Mouse (Mus musculus) lung, postnatal 36 days (tissue): ENCODE measurements around the gene Atp1a4.
"Not testable (repeated sequence)": the region's sequence is repeated elsewhere in the genome, so short reads cannot be mapped to it uniquely, and the experiment has no call there.

Source experiments
- DNase-seq: peaks from one replicate; pipeline ENCODE4 v3.0.0; 2022; ENCODE audit warnings: mixed read lengths

Gene Atp1a4

DNA sequence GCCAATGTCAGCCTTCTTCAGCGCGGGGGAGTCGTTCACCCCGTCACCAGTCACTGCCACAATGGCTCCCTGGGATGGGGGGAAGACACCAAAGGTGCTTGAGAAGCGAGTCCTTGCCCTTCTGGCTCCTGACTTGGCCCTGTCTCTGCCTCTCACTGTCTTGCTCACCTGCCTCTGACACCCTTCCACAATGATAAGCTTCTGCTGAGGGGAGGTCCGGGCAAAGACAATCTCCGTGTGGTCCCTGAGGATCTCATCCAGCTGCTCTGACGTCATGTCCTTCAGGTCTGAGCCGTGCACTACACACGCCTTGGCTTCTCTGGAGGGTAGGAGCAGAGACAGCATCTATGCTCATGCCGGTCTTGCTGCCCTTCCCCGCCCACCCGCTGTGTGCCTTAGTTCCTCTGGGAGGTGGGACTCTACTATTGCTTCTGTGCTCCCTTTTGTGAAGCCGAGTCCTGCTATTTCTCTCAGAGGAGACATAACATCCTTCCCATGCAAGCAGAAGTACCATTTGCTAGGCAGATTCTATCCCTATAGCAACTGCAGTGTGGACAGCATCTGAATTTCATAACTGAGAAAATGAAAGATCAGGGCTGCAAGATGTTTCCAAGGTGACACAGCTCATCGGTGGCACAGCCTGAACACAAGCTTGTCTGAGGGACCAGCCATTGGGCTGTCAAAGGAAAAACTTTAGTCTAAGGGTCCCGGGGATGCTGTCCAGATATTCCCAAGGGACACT is 21.7 kb upstream of the Atp1a4 start:
- DNase-seq: no peak

DNA sequence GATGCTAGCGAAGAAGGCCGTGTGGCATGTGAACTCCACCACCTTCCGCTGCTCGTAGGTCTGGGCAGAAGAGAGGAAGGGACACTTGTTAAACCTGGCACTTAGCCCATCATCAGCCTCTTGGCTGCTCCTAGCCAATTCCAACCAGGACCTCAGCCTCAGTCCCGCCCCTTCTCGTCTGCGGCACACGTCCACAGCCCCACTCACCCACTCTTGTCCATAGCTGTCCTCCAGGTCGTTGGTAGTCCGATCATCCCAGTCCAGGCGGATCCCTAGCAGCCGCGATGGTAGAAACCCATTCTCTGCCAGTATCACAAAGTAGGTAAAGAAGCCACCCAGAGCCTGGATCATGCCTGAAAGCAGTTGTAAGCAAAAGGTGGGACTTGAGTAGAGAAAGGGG is 20.1 kb upstream of the Atp1a4 start:
- DNase-seq: no peak

DNA sequence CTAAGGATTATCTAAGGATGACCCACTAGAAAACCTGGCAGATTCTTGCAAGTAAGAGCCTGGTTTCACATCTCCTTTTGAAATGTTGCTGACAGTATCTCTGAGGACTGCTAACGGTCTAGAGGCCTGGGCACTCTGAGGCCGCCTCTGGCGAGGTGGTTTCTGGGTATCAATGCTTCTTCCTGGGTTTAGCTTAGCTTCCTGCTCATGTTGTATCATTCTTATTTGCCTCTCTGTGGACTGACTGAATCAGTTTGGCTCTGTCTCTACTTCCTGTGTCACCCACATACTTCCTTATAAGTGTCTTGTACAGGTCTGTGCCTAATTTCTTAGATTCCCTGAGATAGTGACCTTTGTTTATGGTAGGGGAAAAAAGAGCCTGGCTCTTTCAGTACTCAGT is 19.0 kb upstream of the Atp1a4 start:
- DNase-seq: peak; percentile 51

DNA sequence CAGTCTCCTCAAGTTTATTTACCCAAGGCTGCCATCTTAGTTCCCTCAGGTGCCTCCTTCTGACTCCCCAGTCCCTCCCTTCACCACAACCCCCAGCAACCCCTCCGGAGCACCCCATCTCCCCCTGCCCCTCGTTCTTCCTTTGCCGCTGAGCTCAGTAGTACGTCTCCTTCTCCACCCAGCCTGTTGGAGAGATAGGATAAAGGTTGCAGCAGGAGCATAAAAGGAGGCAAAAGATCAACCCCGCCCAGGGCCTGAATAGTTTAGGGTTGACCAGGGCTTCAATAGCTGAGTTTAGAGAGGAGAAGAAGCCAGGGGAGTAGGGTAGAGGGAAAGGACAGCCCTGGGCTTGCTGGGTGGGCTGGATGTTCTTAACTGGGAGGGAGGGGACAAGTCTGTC is 16.3 kb upstream of the Atp1a4 start:
- no peak for DNase-seq

DNA sequence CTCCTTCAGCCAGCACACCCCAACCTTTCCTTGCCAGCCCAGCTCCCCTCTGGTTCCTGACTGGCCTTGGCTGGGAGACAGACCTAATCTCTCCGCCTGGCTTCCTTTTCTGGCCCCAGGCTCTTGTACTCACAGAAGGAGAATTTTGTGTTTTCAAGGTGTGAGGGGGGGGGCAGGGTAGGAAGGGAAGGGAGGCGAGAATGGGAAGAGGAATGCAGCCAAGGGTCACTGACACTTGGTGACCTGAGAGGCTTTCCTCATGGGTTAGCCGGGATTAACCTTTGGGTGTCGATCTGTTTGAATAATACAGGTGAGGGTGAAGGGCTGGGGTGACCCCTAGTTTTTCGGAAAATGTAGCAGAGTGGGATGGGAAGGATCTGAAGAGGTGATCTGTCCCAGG is 15.9 kb upstream of the Atp1a4 start:
- no peak for DNase-seq

DNA sequence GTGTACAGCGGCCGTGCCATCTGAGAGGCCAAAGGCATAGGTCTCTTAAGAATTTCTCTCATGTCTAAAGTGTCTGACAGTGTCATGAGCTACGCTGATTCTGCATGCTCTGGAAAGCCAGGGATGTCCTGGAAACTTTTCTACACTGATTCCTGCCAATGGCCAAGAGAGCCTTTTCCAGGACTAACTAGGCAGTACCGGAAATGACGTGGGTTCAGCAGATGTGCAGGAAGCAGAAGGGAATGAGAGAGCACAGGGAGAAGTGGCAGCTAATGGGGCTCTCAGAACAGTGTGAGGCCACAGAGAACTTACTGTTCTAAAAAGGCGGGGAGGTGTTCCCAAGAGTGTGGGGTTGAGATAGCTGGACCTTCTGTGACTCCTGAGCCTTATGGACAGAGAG is 15.2 kb upstream of the Atp1a4 start:
- DNase-seq: peak; percentile 21

DNA sequence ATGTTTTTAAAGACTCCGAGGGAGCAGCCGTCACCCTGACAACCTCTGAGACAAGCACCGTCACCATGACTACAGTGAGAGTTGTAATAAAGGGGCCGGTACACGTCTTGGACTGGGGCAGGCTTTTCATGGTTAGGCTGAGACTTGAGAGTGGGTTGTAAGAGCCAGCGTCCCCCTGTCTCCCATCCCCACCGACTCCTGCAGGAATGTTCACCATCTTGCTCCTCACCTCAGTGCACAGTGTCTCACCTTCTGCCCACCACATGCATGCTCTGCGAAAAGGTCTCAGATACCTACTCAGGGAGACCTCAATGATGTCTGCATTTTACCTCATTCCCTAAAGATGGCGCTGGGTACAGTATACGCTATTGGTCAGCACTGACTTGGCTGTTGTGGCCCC is 13.6 kb upstream of the Atp1a4 start:
- no peak for DNase-seq

DNA sequence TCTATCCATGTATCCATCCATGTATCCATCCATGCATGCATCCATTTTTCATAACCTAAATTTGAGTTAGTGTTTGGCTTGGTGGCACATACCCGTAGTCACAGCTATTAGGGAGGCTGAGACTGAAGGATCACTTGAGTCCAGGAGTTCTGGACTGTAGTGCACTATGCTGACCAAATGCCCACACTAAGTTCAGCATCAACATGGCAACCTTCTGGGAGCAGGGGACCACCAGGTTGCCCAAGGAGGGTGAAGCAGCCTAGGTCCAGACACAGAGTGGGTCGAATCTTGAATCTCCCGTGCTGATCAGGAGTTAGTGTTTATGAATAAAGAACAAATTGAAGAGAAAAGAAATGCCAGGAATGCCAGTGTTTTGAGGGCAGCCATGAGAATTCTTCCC is 13.0 kb upstream of the Atp1a4 start:
- DNase-seq: no peak

DNA sequence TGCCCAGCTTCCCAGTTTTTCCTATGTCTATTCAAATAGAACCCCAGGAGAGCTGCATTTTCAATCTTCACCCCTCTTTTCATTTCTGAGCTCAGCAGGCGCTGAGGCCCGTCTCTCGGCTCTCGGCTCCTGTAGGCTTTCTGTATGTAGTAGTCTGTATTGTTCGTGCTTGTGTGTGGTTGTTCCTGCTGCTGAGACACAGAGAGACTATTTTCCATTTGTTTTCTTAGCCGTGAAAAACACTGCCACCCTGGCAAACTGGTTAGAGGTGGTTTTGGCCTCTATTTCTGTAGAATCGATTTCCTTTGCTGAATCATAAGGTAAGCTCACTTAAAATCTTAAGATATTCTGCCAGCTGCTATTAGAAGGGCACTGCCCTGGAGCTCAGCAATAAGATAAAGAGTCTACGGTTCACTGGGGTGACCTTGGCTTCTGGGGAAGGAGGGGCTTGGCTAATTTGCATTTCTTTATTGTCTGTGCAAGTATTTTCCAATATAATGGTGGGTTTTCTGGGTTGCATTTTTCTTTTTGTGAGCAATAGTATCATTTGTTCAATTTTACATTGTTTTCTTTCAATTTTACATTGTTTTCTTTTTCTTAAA is 3.4 kb upstream of the Atp1a4 start, which contains the start of gene Igsf8:
Gene Igsf8 (plus strand): TSS at position 165 of the 602 bp plus-strand sequence.
- no peak for DNase-seq

DNA sequence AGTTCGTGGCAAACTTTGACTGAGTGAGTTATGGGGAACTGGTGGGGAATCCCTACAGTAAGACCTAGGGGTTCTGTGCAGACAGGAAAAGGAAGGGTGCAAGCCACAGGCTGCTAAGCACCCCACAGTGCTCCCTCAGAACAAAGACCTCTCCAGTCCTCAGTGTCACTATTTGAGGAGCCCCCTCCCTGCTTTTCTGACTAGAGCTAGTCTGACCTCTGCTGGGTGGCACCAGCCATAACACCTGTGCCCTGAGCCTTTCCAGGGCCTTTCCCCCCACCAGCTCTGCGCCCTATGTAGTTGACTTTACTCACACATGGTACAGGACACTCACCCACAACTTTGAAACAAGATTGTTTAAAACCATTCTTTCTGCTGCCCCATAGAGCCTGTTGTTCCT is 10.5 kb downstream of the Atp1a4 start:
- peak; percentile 26 for DNase-seq

DNA sequence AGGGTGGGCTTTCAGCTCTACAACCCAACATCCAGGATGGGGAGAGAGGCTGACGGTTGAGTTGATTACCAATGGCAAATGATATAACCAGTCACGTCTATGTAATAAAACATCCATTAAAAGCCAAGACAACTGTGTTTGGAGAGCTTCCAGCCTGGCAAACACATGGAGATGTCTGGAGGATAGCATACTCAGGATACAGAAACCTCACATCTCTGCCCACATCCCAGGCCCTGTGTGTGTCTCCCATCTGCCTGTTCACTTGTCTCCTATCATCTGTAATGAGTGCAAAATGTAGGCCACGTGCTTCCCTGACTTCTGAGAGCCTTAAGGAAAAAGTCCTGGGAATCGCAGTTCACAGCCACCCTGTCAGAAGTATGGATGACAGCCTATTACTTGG is 11.0 kb downstream of the Atp1a4 start:
- DNase-seq: no peak

DNA sequence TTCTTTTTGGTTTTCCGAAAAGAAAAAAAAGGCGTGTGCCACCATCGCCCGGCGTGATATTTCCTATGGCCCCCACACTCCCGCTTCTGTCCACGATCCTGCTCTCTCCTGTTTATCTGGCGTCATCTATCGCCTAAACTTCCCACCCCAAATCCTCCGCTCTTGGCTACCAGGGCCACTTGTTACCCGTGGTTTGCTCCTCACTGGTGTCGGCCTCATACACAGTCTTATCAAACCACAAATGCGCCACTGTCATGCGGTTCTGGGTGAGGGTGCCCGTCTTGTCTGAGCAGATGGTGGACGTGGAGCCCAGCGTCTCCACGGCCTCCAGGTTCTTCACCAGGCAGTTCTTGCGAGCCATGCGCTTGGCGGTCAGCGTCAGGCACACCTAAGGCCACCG is 13.6 kb downstream of the Atp1a4 start:
- DNase-seq: not testable (repeated sequence)

DNA sequence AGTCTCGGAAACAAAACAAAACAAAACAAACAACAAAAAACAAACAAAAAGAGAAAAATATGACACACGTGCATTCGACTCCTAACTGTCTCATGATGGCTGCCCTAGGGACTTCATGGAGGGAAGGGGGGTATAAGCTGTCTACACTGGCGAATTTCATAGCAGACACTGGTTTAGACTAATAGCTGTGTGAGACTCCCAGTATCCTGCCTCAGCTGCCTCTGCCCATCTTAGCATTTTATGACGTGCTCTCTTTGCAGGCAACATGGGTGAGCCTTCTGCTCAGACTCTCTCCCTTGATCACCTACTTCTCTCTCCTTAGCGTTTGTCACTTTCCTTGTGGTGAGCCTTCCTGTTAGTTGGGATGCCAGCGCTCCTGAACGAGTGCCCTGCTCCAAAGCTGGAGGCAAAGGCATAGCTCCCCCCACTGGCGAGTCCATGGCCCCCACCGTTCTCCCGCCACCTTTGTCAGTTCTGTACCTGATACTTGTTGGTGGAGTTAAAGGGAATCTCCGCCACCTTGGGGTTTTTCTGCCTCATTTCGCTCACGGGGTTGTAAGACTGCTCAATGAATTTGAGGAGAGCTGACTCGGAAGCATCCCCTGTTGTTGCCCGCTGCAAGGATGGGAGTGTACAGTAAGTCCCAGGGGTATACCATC is 14.5 kb downstream of the Atp1a4 start:
- peak; percentile 58 for DNase-seq

DNA sequence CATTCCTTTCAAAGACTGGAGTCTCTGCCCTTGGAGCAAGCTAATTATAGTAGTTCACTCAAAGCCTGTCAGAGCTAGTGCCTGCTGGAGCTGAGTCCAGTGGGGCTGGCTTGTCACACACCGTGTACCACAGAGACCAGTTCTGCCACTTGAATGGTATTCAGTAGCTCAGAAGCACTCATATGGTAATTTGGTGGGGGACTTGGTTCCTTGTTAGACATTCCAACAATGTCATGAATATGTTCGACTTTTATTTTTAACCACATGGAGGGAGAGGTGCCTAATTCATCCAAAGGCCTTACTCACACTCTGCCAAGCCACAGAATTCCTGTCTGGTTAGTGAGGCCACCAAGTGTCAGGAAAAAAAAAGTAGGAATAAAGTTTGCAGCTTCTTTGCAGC is 15.8 kb downstream of the Atp1a4 start:
- DNase-seq: peak; percentile 32

DNA sequence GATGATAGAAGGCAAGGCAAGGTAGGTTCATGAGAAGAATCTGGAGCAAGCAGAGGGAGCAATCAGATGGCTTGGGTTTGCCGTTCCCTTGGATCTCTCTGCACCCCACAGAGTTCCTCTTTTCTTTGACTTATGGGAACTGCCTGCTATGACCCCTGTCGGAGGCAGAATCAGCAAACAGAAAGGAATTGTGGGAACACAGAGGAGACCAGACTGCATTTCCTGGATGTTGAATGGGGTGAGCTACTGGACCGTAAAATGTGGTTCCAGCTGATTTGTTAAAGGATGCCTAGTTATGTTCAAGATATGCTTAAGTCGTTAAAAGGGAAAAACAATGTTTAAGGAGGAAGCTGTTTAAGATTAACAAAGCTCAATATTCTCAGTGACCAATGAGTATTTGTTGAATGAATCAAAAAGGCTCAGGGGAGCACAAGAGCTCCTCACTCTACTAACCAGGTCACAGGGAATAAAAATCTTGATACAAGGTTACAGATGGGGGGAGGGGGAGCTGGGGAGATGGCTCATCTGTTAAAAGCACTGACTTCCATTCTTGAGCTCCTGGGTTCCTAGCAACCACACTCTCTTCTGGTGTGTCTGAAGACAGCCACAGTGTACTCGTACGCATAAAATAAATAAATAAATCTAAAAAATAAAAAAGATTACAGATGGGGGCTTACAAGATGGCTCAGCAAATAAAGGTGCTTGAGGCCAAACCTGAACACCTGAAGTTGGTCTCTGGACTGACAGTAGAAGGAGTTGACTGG is 17.1 kb downstream of the Atp1a4 start:
- peak; percentile 22 for DNase-seq

DNA sequence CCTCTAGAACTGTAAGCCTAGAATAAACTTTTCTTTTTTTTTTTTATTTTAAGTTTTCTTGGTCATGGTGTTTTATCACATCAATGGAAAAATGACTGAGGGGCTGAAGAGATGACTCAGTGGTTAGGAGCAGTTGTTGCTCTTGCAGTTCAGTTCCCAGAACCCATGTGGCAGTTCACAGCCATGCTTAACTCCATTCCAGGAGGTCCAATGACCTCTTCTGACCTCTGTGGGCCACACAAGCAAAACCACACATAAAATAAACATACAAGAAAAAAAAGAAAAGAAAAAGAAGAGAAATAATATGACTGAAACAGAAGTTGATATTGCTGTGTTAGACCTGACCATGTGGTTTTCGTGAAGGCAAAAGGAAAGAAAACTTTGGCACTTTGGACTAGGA is 29.0 kb downstream of the Atp1a4 start:
- no peak for DNase-seq

DNA sequence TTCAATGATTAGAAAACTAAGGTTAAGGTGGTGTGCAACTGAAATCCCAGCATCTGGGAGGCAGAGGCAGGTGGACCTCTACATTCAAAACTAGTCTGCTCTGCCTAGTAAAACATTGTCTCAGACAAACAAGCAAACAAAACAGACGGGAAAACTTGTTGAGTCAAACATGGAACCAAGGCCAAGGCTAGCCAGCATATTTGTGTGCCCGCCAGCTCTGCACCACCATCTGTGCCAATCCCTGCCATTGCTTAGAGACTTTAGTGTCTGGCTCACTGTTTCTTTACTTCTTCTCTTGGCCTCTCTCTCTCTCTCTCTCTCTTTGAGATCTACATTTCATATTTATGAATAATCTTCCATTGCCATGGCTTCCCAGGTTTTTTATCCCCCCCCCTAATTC is 30.0 kb downstream of the Atp1a4 start:
- DNase-seq: no peak

DNA sequence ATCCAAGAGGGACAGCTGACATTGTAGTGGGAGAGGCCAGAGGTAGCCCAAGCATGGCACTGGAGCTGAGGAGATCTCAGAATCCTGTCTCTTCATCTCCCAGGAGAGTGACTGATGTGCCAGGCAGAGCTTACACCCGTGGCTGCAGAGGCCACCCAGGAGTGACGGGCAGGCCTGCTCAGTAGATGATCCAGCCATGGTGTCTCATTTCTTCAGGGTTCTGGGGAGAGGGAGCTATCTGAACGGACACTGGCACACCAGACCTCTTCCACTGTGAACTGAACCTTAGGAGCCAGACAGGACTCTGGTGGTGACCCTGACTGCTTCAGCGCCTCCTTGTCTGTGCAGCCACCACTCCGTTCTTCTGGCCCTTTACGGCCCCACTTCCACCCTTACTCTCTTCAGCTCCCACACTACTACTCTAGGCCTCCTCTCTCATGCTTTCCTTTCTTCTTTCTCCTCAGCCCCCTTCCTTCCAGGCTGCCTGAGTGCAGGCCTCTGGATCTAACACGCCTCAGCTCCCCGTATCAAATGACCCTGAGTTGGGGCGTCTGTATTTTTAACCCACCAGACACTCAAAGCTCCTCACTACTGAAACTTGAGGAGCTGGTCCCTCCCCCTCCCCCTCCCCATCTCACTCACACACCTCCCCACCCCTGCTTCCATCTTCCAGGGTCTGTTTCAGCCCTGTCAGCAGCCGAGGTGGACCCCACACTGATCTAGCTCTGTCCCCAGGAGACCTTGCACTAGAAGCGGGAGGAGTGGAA is 36.7 kb downstream of the Atp1a4 start:
- no peak for DNase-seq

DNA sequence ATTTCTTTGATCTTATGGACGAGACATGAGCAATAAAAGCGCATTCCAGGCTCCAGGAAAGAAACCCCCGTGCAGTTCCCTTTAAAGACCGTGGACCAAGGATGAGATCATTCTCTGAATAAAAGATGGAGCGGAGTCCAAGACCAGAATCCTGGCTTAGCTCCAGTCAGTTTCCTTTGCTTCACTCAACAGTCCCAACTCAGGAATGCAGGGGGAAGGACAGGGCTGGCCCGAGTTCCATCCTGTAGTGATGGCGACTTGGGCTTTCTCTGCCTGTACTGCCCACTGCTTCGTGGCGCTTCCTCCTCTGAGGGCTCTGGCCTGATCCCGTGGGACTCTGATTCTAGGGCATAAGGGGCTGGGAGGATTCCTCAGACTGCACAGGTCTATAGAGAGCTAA is 37.8 kb downstream of the Atp1a4 start:
- peak; percentile 91 for DNase-seq

DNA sequence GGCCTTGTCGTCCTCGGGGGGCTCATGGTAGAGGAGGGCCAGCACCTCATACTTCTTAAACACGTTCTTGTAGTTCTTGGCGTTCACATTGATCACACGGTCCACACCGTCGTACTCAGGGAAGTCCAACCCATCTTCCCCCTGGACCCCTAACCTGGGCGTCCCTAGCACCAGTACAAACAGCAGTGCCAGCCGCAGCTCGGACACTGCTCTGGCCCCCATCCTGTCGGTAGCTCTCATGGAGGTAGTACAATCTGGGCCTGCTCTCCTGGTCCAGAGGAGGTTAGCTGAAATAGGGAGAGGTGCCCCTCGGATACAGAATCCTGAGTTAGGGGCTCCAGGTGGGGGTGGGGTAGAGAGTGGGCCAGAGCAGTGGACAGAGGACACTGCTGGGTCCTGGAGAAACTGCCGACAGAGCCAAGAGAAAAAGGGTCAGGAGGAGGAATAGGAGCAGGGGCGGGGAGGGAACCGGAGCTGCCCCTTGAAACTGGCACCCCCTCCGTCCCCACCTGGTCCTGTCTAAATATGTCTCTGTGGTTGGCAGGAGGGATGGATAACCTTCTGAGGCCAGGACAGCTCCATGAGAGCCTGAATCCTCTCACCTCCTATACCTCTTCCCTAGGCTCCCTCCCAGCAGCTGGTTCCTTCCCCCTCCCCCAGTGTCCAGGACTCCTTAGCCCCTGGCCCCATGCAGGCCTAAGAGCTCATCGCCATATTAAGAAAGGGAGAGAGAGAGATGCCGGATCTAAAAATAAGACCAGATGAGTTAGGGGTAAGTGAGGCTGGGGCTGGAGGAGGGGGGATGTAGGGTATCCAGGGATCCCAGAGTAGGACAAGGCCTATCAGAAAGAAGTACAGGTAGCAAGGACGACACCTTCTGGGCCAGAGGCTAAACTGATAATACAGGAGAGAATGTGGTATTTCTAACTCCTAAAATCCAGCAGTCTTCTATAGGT is 38.5 kb downstream of the Atp1a4 start, which contains the start of gene Casq1:
Gene Casq1 (minus strand): TSS at position 418 of the 956 bp plus-strand sequence.
- DNase-seq: no peak

DNA sequence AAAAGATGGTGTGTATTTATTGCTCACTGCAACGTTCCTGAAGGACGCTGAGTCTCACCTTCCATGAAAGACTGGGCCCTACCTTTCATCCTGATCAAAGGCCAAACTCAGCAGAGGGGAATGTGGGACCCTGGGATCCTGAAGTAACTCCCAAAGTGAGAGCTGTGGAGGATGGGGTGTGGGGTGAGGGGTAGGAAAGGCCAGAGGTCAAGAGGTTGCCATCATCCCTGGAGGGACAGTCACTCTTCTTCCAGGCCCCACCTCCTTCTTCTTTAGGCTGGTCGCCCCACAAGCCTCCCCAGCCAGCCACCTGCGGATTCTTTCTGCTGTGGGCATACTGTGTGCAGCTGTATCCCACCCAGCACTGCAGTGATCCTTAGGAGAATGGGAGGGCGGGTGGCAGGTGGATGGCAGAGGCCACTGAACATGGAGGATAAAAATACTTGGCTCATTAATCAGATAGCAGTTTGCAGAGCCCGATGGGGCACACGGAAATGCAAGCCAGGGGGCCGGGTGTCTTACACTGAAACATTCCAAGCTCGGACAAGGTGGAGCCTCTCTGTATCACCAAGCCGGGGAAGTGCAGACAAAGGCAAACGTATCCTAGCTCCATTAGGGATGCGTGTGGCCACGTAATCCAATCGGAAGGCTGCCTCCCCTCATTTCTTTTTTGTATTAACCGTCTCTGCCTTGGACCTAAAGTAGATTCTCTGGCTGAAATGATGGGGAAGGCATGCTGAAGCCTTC is 39.9 kb downstream of the Atp1a4 start:
- DNase-seq: no peak
